Mouse (Mus musculus) MEL (cell line): ENCODE results near the gene Lgi4.
A peak's percentile ranks its signal among the peaks of the same experiment; 100 is the strongest.

Source experiments
- BHLHE40 ChIP-seq: IDR thresholded peaks from 2 replicates; pipeline ENCODE4 v1.6.1; 2012; ENCODE audit warnings: low read depth, mild to moderate bottlenecking, inconsistent platforms, low read length, improper control_type of control experiment, borderline replicate concordance
- CTCF ChIP-seq, 3 experiments: IDR thresholded peaks in 2 of 3; conservative IDR thresholded peaks in 1 of 3; 2 replicates each; pipeline ENCODE4 v1.5.1; 2011 to 2012; ENCODE audit warnings: low read length in 3 of 3, low read depth in 2 of 3, mild to moderate bottlenecking in 2 of 3, improper control_type of control experiment in 1 of 3, inconsistent platforms in 1 of 3, mixed read lengths in 1 of 3, moderate library complexity in 1 of 3; ENCODE audit not compliant: control insufficient read depth in 1 of 3, insufficient read depth in 1 of 3, poor library complexity in 1 of 3, severe bottlenecking in 1 of 3
- ETS1 ChIP-seq: IDR thresholded peaks from 2 replicates; pipeline ENCODE4 v1.6.1; 2012; ENCODE audit warnings: low read depth, mild to moderate bottlenecking, inconsistent platforms, low read length, improper control_type of control experiment, moderate library complexity
- HCFC1 ChIP-seq: IDR thresholded peaks from 2 replicates; pipeline ENCODE4 v1.6.1; 2012; ENCODE audit warnings: low read depth, mild to moderate bottlenecking, inconsistent platforms, low read length, improper control_type of control experiment, moderate library complexity
- POLR2A ChIP-seq, 2 experiments: IDR thresholded peaks; 2 replicates each; pipeline ENCODE4 v1.6.1; 2011 to 2012; ENCODE audit warnings: low read length in 2 of 2, mild to moderate bottlenecking in 2 of 2, control low read depth in 1 of 2, improper control_type of control experiment in 1 of 2, low read depth in 1 of 2, moderate library complexity in 1 of 2; ENCODE audit not compliant: control insufficient read depth in 1 of 2, insufficient read depth in 1 of 2, poor library complexity in 1 of 2
- POLR2AphosphoS2 ChIP-seq: IDR thresholded peaks from 2 replicates; pipeline ENCODE4 v1.6.1; 2011; ENCODE audit warnings: low read length, improper control_type of control experiment
- SMC3 ChIP-seq: IDR thresholded peaks from 2 replicates; pipeline ENCODE4 v1.6.1; 2011; ENCODE audit warnings: low read depth, low read length, improper control_type of control experiment
- TCF12 ChIP-seq: IDR thresholded peaks from 2 replicates; pipeline ENCODE4 v1.6.1; 2014; ENCODE audit warnings: low read depth, mild to moderate bottlenecking, inconsistent platforms, low read length, improper control_type of control experiment, moderate library complexity
- ZMIZ1 ChIP-seq: IDR thresholded peaks from 2 replicates; pipeline ENCODE4 v1.6.1; 2012; ENCODE audit warnings: low read depth, mild to moderate bottlenecking, inconsistent platforms, low read length, improper control_type of control experiment, moderate library complexity

- no peak for TF ChIP-seq SMC3
- 0 out of 2 replicates have a peak, but pooled peaks have one; percentile 27 for TF ChIP-seq TCF12
- TF ChIP-seq ETS1: no peak
- TF ChIP-seq POLR2AphosphoS2: no peak
- TF ChIP-seq BHLHE40: no peak
- no peak for TF ChIP-seq CTCF (IDR thresholded peaks at IDR 0.05 in 2 of 3, conservative IDR thresholded peaks at IDR 0.05 in 1 of 3; ENCODE audit: control insufficient read depth in 1 of 3, insufficient read depth in 1 of 3, low read depth in 2 of 3, low read length in 3 of 3, poor library complexity in 1 of 3, severe bottlenecking in 1 of 3)
- TF ChIP-seq POLR2A (IDR thresholded peaks at IDR 0.05; ENCODE audit: control insufficient read depth in 1 of 2, insufficient read depth in 1 of 2, low read depth in 1 of 2, low read length in 2 of 2, poor library complexity in 1 of 2): no peak
- no peak for TF ChIP-seq HCFC1
- TF ChIP-seq ZMIZ1: no peak
Observed at GRCm38 (mm10) chr7:31017104-31017901, 41.8 kb upstream of the Lgi4 start.
